Mouse (Mus musculus): Measurements from ENCODE around the gene Smagp.
"Not testable (repeated sequence)": the region's sequence is repeated elsewhere in the genome, so short reads cannot be mapped to it uniquely, and the experiment has no call there.

DNA sequence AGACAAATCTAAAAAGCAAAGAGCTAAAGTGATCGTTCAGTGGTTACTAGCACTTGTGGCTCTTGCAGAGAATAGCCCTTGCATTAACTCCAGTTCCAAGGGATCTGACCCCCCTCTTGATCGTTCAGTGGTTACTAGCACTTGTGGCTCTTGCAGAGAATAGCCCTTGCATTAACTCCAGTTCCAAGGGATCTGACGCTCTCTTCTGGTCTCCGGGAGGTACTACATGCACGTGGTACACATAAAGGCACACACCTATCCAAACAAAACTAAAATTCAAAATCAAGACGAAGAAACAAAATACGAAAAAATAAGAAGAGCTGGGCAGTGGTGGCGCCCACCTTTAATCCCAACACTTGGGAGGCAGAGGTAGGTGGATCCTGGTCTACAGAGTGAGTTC lies 30.1 kb downstream of the Smagp start:
- not testable (repeated sequence) for TF ChIP-seq EP300 (IDR thresholded peaks at IDR 0.05; ENCODE audit: low read depth)
- TF ChIP-seq CTCF (IDR thresholded peaks at IDR 0.05; ENCODE audit: low read depth), result 0 out of 2 replicates have a peak, but pooled peaks have one; percentile 18

Measured in heart, postnatal 0 days (tissue).